In genomic region chr19:41047437-41048186, GRCm38 (mm10) we compare ENCODE assay signal across 29 mouse cellular contexts. TPM values are rescaled to one million over a fixed set of nuclear protein-coding genes. Genes with fewer than 3 reads are reported as not detected.
DNase-seq lines count a peak whose midpoint lies in the region; ATAC-seq and TF ChIP-seq lines count a peak whose summit lies in the region.
"Had no signal": no experiment of that assay in that cellular context is flagged by ENCODE, and none has a peak within 500 bp of the region (broad histone marks: within the 10 kb centered on the region; RNA-seq: fewer than 3 reads in every experiment).

No protein-coding gene starts in this region.

- H3K9me3 ChIP-seq in forebrain, embryonic 14.5 days (replicated peaks; ENCODE audit: control insufficient read depth, low read length) = no peaks in the 10 kb centered on the region
- no peaks in the 10 kb centered on the region for H3K9me3 ChIP-seq in forebrain, embryonic 11.5 days (ENCODE audit: control insufficient read depth, low read length)
- no peaks in the 10 kb centered on the region for H3K9me3 ChIP-seq in midbrain, postnatal 0 days (ENCODE audit: low read length)
- H3K9me3 ChIP-seq in midbrain, embryonic 10.5 days (replicated peaks) = no peaks in the 10 kb centered on the region
- H3K9me3 ChIP-seq: heart, embryonic 10.5 days; stomach, embryonic 15.5 days had no signal

- H3K27ac ChIP-seq in forebrain, embryonic 14.5 days (ENCODE audit: low read depth, low read length) = no peak overlapping the region
- H3K27ac ChIP-seq in forebrain, embryonic 11.5 days (ENCODE audit: low read depth, low read length) = no peak overlapping the region
- H3K27ac ChIP-seq in midbrain, postnatal 0 days (ENCODE audit: low read depth, low read length) = no peak overlapping the region
- H3K27ac ChIP-seq in midbrain, embryonic 10.5 days (replicated peaks) = no peak overlapping the region
- H3K27ac ChIP-seq: gastrocnemius, adult 2 months; heart, embryonic 10.5 days; stomach, embryonic 15.5 days had no signal

- no peak overlapping the region for H3K4me2 ChIP-seq in forebrain, embryonic 14.5 days (ENCODE audit: low read length)
- no peak overlapping the region for H3K4me2 ChIP-seq in forebrain, embryonic 11.5 days (ENCODE audit: low read depth, low read length, severe bottlenecking)
- no peak overlapping the region for H3K4me2 ChIP-seq in midbrain, postnatal 0 days (ENCODE audit: low read depth, low read length, poor library complexity, severe bottlenecking)
- H3K4me2 ChIP-seq: stomach, embryonic 15.5 days had no signal

- WGBS in forebrain, embryonic 14.5 days = 81% methylated on average over 9 of the region's 9 CpGs
- WGBS in forebrain, embryonic 11.5 days = 83% methylated on average over 9 of the region's 9 CpGs
- 70% methylated on average over 9 of the region's 9 CpGs for WGBS in midbrain, postnatal 0 days
- 79% methylated on average over 9 of the region's 9 CpGs for WGBS in midbrain, embryonic 10.5 days

- no peaks in the 10 kb centered on the region for H3K27me3 ChIP-seq in forebrain, embryonic 14.5 days (replicated peaks; ENCODE audit: control insufficient read depth, insufficient read depth, low read length)
- no peaks in the 10 kb centered on the region for H3K27me3 ChIP-seq in forebrain, embryonic 11.5 days (ENCODE audit: control insufficient read depth, insufficient read depth, low read length)
- H3K27me3 ChIP-seq in midbrain, postnatal 0 days (ENCODE audit: insufficient read depth, low read length) = no peaks in the 10 kb centered on the region
- no peaks in the 10 kb centered on the region for H3K27me3 ChIP-seq in midbrain, embryonic 10.5 days (ENCODE audit: low read depth, poor library complexity, severe bottlenecking)
- H3K27me3 ChIP-seq: stomach, embryonic 15.5 days had no signal

- no peaks in the 10 kb centered on the region for H3K36me3 ChIP-seq in forebrain, embryonic 14.5 days (ENCODE audit: control insufficient read depth, insufficient read depth, low read length)
- H3K36me3 ChIP-seq in forebrain, embryonic 11.5 days (ENCODE audit: control insufficient read depth, insufficient read depth, low read length) = no peaks in the 10 kb centered on the region
- H3K36me3 ChIP-seq in midbrain, postnatal 0 days (ENCODE audit: insufficient read depth, low read length) = no peaks in the 10 kb centered on the region
- no peaks in the 10 kb centered on the region for H3K36me3 ChIP-seq in midbrain, embryonic 10.5 days
- H3K36me3 ChIP-seq: heart, embryonic 10.5 days; stomach, embryonic 15.5 days had no signal

- TF ChIP-seq CTCF in midbrain, postnatal 0 days (IDR thresholded peaks at IDR 0.05) = no peak
- no peak for TF ChIP-seq CTCF in brain, embryonic 14.5 days (IDR thresholded peaks at IDR 0.05; ENCODE audit: borderline replicate concordance, extremely low read depth, insufficient read depth, insufficient read length)

- no peaks in the 10 kb centered on the region for H3K4me1 ChIP-seq in forebrain, embryonic 14.5 days (ENCODE audit: control insufficient read depth, insufficient read depth, low read length)
- no peaks in the 10 kb centered on the region for H3K4me1 ChIP-seq in forebrain, embryonic 11.5 days (replicated peaks; ENCODE audit: control insufficient read depth, insufficient read depth, low read length)
- no peaks in the 10 kb centered on the region for H3K4me1 ChIP-seq in midbrain, postnatal 0 days (ENCODE audit: insufficient read depth, low read length)
- peaks cover 5% of the 10 kb centered on the region; the same call in 1 of the 2 replicates for H3K4me1 ChIP-seq in midbrain, embryonic 10.5 days
- H3K4me1 ChIP-seq: heart, embryonic 10.5 days; stomach, embryonic 15.5 days had no signal

- peak; percentile 20; the same call in 1 of the 2 replicates for ATAC-seq in forebrain, embryonic 14.5 days
- ATAC-seq in forebrain, embryonic 11.5 days (replicated peaks; ENCODE audit: low FRiP score) = no peak
- ATAC-seq in midbrain, postnatal 0 days (ENCODE audit: low FRiP score) = no peak

- no peak overlapping the region for H3K4me3 ChIP-seq in forebrain, embryonic 14.5 days (ENCODE audit: low read depth, low read length)
- H3K4me3 ChIP-seq in forebrain, embryonic 11.5 days (ENCODE audit: low read depth, low read length) = no peak overlapping the region
- H3K4me3 ChIP-seq in midbrain, postnatal 0 days (ENCODE audit: low read depth, low read length) = no peak overlapping the region
- H3K4me3 ChIP-seq in midbrain, embryonic 10.5 days = no peak overlapping the region
- H3K4me3 ChIP-seq: gastrocnemius, adult 2 months; heart, embryonic 10.5 days; stomach, embryonic 15.5 days had no signal

- peak; percentile 57 for DNase-seq in forebrain, embryonic 14.5 days (ENCODE audit: low spot score)
- DNase-seq in forebrain, embryonic 11.5 days (ENCODE audit: low spot score) = no peak
- peak; percentile 29 to 53 for DNase-seq in layer of hippocampus, postnatal 10 days (ENCODE audit: low spot score in 2 of 2)
- DNase-seq in layer of hippocampus, adult 9-11 months = no peak
- DNase-seq in midbrain, postnatal 0 days (ENCODE audit: low spot score) = peak; percentile 37
- DNase-seq in midbrain, embryonic 10.5 days (ENCODE audit: low spot score) = no peak
- peak; percentile 61 for DNase-seq in brain, embryonic 14.5 days (ENCODE audit: low read depth)
- no peak for DNase-seq in ovary, postnatal 14 days (ENCODE audit: low spot score)
- DNase-seq: adrenal gland, adult 2 months; cerebellum, adult 11 months; gastrocnemius, adult 2 months; kidney, adult 8-10 months; kidney, postnatal 14 days; left cerebral cortex, postnatal 4 days; liver; lung, adult 18-20 months; lung, postnatal 14 days; right cerebral cortex, postnatal 25 days had no signal

- TF ChIP-seq POLR2A in brain, embryonic 14.5 days (IDR thresholded peaks at IDR 0.05; ENCODE audit: borderline replicate concordance, extremely low read depth, insufficient read depth, insufficient read length, poor library complexity, severe bottlenecking) = no peak

- no peak overlapping the region for H3K9ac ChIP-seq in forebrain, embryonic 14.5 days (ENCODE audit: low read length)
- no peak overlapping the region for H3K9ac ChIP-seq in forebrain, embryonic 11.5 days (ENCODE audit: low read length)
- no peak overlapping the region for H3K9ac ChIP-seq in midbrain, postnatal 0 days (replicated peaks; ENCODE audit: low read length, poor library complexity, severe bottlenecking)
- H3K9ac ChIP-seq: stomach, embryonic 15.5 days had no signal

RNA-seq across cellular contexts. Expression of gene Dntt, which starts 18.5 kb away (rescaled TPM):
- polyA plus RNA-seq in forebrain, embryonic 14.5 days (2014; fragmentation: Nextera tagmentation; extraction: Ambion mirVana) = 0.09 TPM in 1 of 2 replicates, not detected in the other
- not detected in 2 replicates for polyA plus RNA-seq in forebrain, embryonic 11.5 days (2014; fragmentation: Nextera tagmentation; extraction: Ambion mirVana)
- total RNA-seq in layer of hippocampus, postnatal 10 days (2021) = under 1 TPM; 0.16 to 0.30 TPM
- total RNA-seq in midbrain, postnatal 0 days (2014; rRNA removed) = not detected in 2 replicates
- 0.27 and 0.32 TPM in 2 replicates for polyA plus RNA-seq in midbrain, postnatal 0 days (2015; fragmentation: Nextera tagmentation; extraction: Ambion mirVana)
- 0.09 TPM in 1 of 2 replicates, not detected in the other for polyA plus RNA-seq in midbrain, embryonic 10.5 days (2016; fragmentation: Nextera tagmentation; extraction: Ambion mirVana)
- 0.04 TPM in 1 of 2 replicates, not detected in the other for polyA plus RNA-seq in brain, embryonic 14.5 days (2012; rRNA removed)
- total RNA-seq: adrenal gland, adult 2 months; gastrocnemius, adult 2 months; layer of hippocampus, postnatal 25 days; MEL; monocyte, adult 5-6 weeks had no signal
- polyA plus RNA-seq: adrenal gland, adult 2 months; heart, postnatal 0 days; hindbrain, embryonic 11.5 days; intestine, embryonic 14.5 days had no signal

RNA-seq across cellular contexts. Expression of gene Opalin, which starts 29.3 kb away (rescaled TPM):
- polyA plus RNA-seq in forebrain, embryonic 14.5 days (2014; fragmentation: Nextera tagmentation; extraction: Ambion mirVana) = not detected in 2 replicates
- not detected in 2 replicates for polyA plus RNA-seq in forebrain, embryonic 11.5 days (2014; fragmentation: Nextera tagmentation; extraction: Ambion mirVana)
- under 1 TPM; 0.33 to 0.41 TPM for total RNA-seq in layer of hippocampus, postnatal 10 days (2021)
- total RNA-seq in midbrain, postnatal 0 days (2014; rRNA removed) = not detected in 2 replicates
- polyA plus RNA-seq in midbrain, postnatal 0 days (2015; fragmentation: Nextera tagmentation; extraction: Ambion mirVana) = not detected in 2 replicates
- polyA plus RNA-seq in midbrain, embryonic 10.5 days (2016; fragmentation: Nextera tagmentation; extraction: Ambion mirVana) = not detected in 2 replicates
- 0.08 TPM in 1 of 2 replicates, not detected in the other for polyA plus RNA-seq in brain, embryonic 14.5 days (2012; rRNA removed)
- total RNA-seq: adrenal gland, adult 2 months; gastrocnemius, adult 2 months; left cerebral cortex, postnatal 4 days; megakaryocyte, adult 5-6 weeks; MEL; monocyte, adult 5-6 weeks had no signal
- polyA plus RNA-seq: adrenal gland, adult 2 months; gonadal fat pad, adult 2 months; heart, embryonic 10.5 days; heart, postnatal 0 days; hindbrain, embryonic 11.5 days; intestine, embryonic 14.5 days; neural tube, embryonic 11.5 days; stomach, embryonic 15.5 days had no signal

RNA-seq across cellular contexts. Expression of gene Blnk, which starts 53.3 kb away (rescaled TPM):
- 0.52 and 0.53 TPM in 2 replicates for polyA plus RNA-seq in forebrain, embryonic 14.5 days (2014; fragmentation: Nextera tagmentation; extraction: Ambion mirVana)
- polyA plus RNA-seq in forebrain, embryonic 11.5 days (2014; fragmentation: Nextera tagmentation; extraction: Ambion mirVana) = 0.31 and 0.41 TPM in 2 replicates
- 1 to 10 TPM; 2.3 to 2.4 TPM for total RNA-seq in layer of hippocampus, postnatal 10 days (2021)
- total RNA-seq in midbrain, postnatal 0 days (2014; rRNA removed) = 0.42 and 1.2 TPM in 2 replicates
- polyA plus RNA-seq in midbrain, postnatal 0 days (2015; fragmentation: Nextera tagmentation; extraction: Ambion mirVana) = 1.4 TPM in 2 replicates
- 0.14 and 0.43 TPM in 2 replicates for polyA plus RNA-seq in midbrain, embryonic 10.5 days (2016; fragmentation: Nextera tagmentation; extraction: Ambion mirVana)
- polyA plus RNA-seq in brain, embryonic 14.5 days (2012; rRNA removed) = 0.25 and 0.53 TPM in 2 replicates
- total RNA-seq: MEL had no signal

Comparison
In these comparisons a context has a peak if more than half of its experiments do, and no peak if none do; other contexts are left out.
1. DNase-seq: peak in forebrain, embryonic 14.5 days (single experiment), layer of hippocampus, postnatal 10 days (2 of 2), midbrain, postnatal 0 days (single experiment) and brain, embryonic 14.5 days (single experiment); none in forebrain, embryonic 11.5 days (single experiment), layer of hippocampus, adult 9-11 months (single experiment), midbrain, embryonic 10.5 days (single experiment) and ovary, postnatal 14 days (single experiment).